12 mouse cellular contexts compared by ENCODE assay signal in genomic region chr14:21310530-21310929, GRCm38 (mm10).
A peak's percentile ranks its signal among the peaks of the same experiment; 100 is the strongest.
DNase-seq lines count a peak whose midpoint lies in the region; ATAC-seq lines count a peak whose summit lies in the region.
"Had no signal": no experiment of that assay in that cellular context is flagged by ENCODE, and none has a peak within 500 bp of the region (broad histone marks: within the 10 kb centered on the region; RNA-seq: fewer than 3 reads in every experiment).

No protein-coding gene starts in this region.

- DNase-seq in cerebellum, postnatal 10 days: peak; percentile 9 to 12
- no peak for DNase-seq in cerebellum, adult 11 months
- peak; percentile 51 to 73 for DNase-seq in frontal cortex, postnatal 36 days (ENCODE audit: low spot score in 2 of 2)
- DNase-seq in left cerebral cortex, adult 18-20 months (ENCODE audit: low spot score in 2 of 2): peak; percentile 42 to 63
- DNase-seq in right cerebral cortex, postnatal 10 days (ENCODE audit: low spot score in 2 of 2): peak; percentile 82 to 88
- no peak for DNase-seq in gastrocnemius, postnatal 25 days
- DNase-seq in c-Kit-positive CD71-positive TER-119-positive erythroid progenitor cells, embryonic 14.5 days (ENCODE audit: low spot score): no peak
- DNase-seq: adrenal gland, postnatal 10 days; gastrocnemius, adult 2 months; kidney, adult 9 months; thymus, adult 18-20 months had no signal

- ATAC-seq in erythroblast, adult 5-6 weeks (replicated peaks; ENCODE audit: low FRiP score, poor library complexity, severe bottlenecking): no peak

Comparison
In these comparisons a context has a peak if more than half of its experiments do, and no peak if none do; other contexts are left out.
1. DNase-seq: peak in cerebellum, postnatal 10 days (2 of 2), frontal cortex, postnatal 36 days (2 of 2), left cerebral cortex, adult 18-20 months (2 of 2) and right cerebral cortex, postnatal 10 days (2 of 2); none in cerebellum, adult 11 months (single experiment), gastrocnemius, postnatal 25 days (single experiment) and c-Kit-positive CD71-positive TER-119-positive erythroid progenitor cells, embryonic 14.5 days (single experiment).